Mouse (Mus musculus) ES-Bruce4 (cell line): ENCODE results near the gene Chd5. TPM values are rescaled to one million over a fixed set of nuclear protein-coding genes. Genes with fewer than 3 reads are reported as not detected.
A peak's percentile ranks its signal among the peaks of the same experiment; 100 is the strongest.

Experiments
- H3K27ac ChIP-seq: 2 replicates; pipeline ENCODE4 v1.5.1; 2012; ENCODE audit warnings: low read length, inconsistent platforms; ENCODE audit not compliant: insufficient read depth
- H3K27me3 ChIP-seq: 2 replicates; pipeline ENCODE4 v1.6.1; 2012; ENCODE audit warnings: mild to moderate bottlenecking, low read length, inconsistent platforms; ENCODE audit not compliant: control insufficient read depth, poor library complexity, insufficient read depth, severe bottlenecking
- H3K36me3 ChIP-seq: 2 replicates; pipeline ENCODE4 v1.6.1; 2012; ENCODE audit warnings: inconsistent platforms, mild to moderate bottlenecking, low read length, moderate library complexity; ENCODE audit not compliant: control insufficient read depth, poor library complexity, insufficient read depth, severe bottlenecking
- H3K4me1 ChIP-seq: one replicate; pipeline ENCODE4 v1.8.1; 2011; ENCODE audit warnings: low read length; ENCODE audit not compliant: control insufficient read depth, insufficient read depth
- H3K4me3 ChIP-seq: 2 replicates; pipeline ENCODE4 v1.5.1; 2011; ENCODE audit warnings: low read depth, mild to moderate bottlenecking, low read length
- H3K9ac ChIP-seq: 2 replicates; pipeline ENCODE4 v1.6.1; 2012; ENCODE audit warnings: low read depth, mild to moderate bottlenecking, inconsistent platforms; ENCODE audit not compliant: poor library complexity, severe bottlenecking
- H3K9me3 ChIP-seq: replicated peaks from 2 replicates; pipeline ENCODE4 v1.6.1; 2012; ENCODE audit warnings: mild to moderate bottlenecking, low read length, inconsistent platforms; ENCODE audit not compliant: control insufficient read depth, poor library complexity, insufficient read depth, severe bottlenecking
- CTCF ChIP-seq: IDR thresholded peaks from one replicate; pipeline ENCODE4 v1.8.1; 2011; ENCODE audit warnings: low read depth, low read length
- EP300 ChIP-seq: IDR thresholded peaks from 2 replicates; pipeline ENCODE4 v1.6.1; 2011; ENCODE audit warnings: low read depth, low read length; ENCODE audit not compliant: insufficient read depth
- POLR2A ChIP-seq: IDR thresholded peaks from one replicate; pipeline ENCODE4 v1.8.1; 2011; ENCODE audit warnings: low read length; ENCODE audit not compliant: insufficient read depth
- polyA plus RNA-seq: library from polyadenylated mRNA; stranded (reverse); fragments of >200 nt; gene quantifications from 2 replicates; pipeline ENCODE4 v1.2.4, GENCODE M21; 2011; ENCODE audit warnings: low read depth; ENCODE audit not compliant: missing spikeins, insufficient read depth, insufficient read length

Chd5 gene
- polyA plus RNA-seq, 1 experiment: 5.8 TPM

- Histone ChIP-seq H3K4me1 (peaks cover 22% of the 10 kb centered on the region), H3K36me3 (no peaks in the 10 kb centered on the region), H3K4me3 (no peak overlapping the region), H3K9me3 (no peaks in the 10 kb centered on the region), H3K27ac (no peak overlapping the region), H3K27me3 (no peaks in the 10 kb centered on the region), H3K9ac (no peak overlapping the region)
- TF ChIP-seq CTCF (no peak), POLR2A (no peak), EP300 (no peak)
Observed at GRCm38 (mm10) chr4:152353886-152354637, 15.6 kb downstream of the Chd5 start.

GRCm38 (mm10) chr4:152355672-152356071 lies 17.2 kb downstream of the Chd5 start:
- H3K36me3 ChIP-seq: no peaks in the 10 kb centered on the region
- no peak overlapping the region for H3K27ac ChIP-seq
- H3K4me1 ChIP-seq: peaks cover 25% of the 10 kb centered on the region
- no peaks in the 10 kb centered on the region for H3K9me3 ChIP-seq
- no peak overlapping the region for H3K9ac ChIP-seq
- TF ChIP-seq EP300 (no peak), POLR2A (no peak), CTCF (no peak)
- no peaks in the 10 kb centered on the region for H3K27me3 ChIP-seq
- H3K4me3 ChIP-seq: no peak overlapping the region

DNA sequence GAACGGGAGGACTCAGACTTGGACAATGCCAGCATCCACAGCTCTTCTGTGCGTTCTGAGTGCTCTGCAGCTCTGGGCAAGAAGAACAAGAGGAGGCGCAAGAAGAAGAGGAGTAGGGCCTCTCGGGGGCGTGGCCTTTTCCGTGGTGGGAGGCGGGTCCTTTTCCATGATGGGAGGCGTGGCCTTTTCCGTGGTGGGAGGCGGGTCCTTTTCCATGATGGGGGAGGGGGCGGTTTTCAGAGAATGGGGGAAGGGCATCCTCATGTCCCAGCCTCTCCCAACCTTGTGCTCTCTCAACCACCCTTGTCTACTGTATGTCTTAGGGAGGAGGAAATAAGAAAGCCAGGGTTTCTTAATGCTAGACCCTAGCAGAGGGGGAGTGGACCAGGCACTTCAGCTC lies 21.2 kb downstream of the Chd5 start:
- H3K4me3 ChIP-seq: no peak overlapping the region
- no peaks in the 10 kb centered on the region for H3K36me3 ChIP-seq
- no peak overlapping the region for H3K27ac ChIP-seq
- peaks cover 14% of the 10 kb centered on the region for H3K4me1 ChIP-seq
- H3K9ac ChIP-seq: no peak overlapping the region
- H3K9me3 ChIP-seq: no peaks in the 10 kb centered on the region
- TF ChIP-seq EP300 (no peak), POLR2A (no peak), CTCF (no peak)
- H3K27me3 ChIP-seq: no peaks in the 10 kb centered on the region

- Histone ChIP-seq H3K9ac (peak overlapping the region; percentile 9), H3K4me1 (peaks cover 10% of the 10 kb centered on the region), H3K36me3 (no peaks in the 10 kb centered on the region), H3K9me3 (no peaks in the 10 kb centered on the region), H3K27ac (no peak overlapping the region), H3K27me3 (no peaks in the 10 kb centered on the region), H3K4me3 (peak overlapping the region; percentile 68)
- TF ChIP-seq CTCF (no peak), EP300 (0 out of 2 replicates have a peak, but pooled peaks have one; percentile 6), POLR2A (peak; percentile 88)
Observed at GRCm38 (mm10) chr4:152360855-152361254, 22.4 kb downstream of the Chd5 start.

- Histone ChIP-seq H3K4me3 (no peak overlapping the region), H3K9ac (no peak overlapping the region), H3K9me3 (no peaks in the 10 kb centered on the region), H3K27ac (no peak overlapping the region), H3K36me3 (no peaks in the 10 kb centered on the region), H3K4me1 (peaks cover 12% of the 10 kb centered on the region), H3K27me3 (no peaks in the 10 kb centered on the region)
- TF ChIP-seq CTCF (no peak), EP300 (no peak), POLR2A (no peak)
Observed at GRCm38 (mm10) chr4:152362180-152362579, 23.7 kb downstream of the Chd5 start.

DNA sequence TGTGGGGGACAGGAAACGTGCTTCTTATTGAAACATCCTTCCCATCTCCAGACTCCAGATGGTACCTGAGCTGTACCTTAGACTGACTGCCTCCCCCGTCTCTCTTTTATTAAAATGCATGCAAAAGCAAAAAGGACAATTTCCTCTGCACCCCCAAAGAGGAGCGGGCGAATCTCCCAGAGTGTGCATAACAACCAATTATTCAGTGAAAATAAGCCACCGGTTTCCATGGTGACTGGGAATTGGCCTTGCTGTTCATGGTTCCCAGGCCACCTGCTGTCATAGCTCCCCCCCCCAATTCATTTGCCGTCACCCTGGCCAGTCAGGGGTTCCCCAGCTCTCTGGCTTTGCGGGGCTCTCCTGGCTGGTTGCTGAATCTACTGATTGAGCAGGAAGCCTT lies 26.8 kb downstream of the Chd5 start:
- no peak for TF ChIP-seq EP300
- no peak for TF ChIP-seq POLR2A
- TF ChIP-seq CTCF: no peak
- Histone ChIP-seq H3K27ac (no peak overlapping the region), H3K27me3 (no peaks in the 10 kb centered on the region), H3K4me3 (no peak overlapping the region), H3K9ac (no peak overlapping the region), H3K4me1 (peaks cover 7% of the 10 kb centered on the region), H3K9me3 (no peaks in the 10 kb centered on the region), H3K36me3 (no peaks in the 10 kb centered on the region)
